In genomic region chr2:4400771-4401596, GRCm38 (mm10) we compare ENCODE assay signal across 8 mouse cellular contexts.
DNase-seq lines count a peak whose midpoint lies in the region; ATAC-seq and TF ChIP-seq lines count a peak whose summit lies in the region.

No protein-coding gene starts in this region.

- intact Hi-C loops in gastrocnemius, adult 2 months (cut with DNase I) = no loop called here
- intact Hi-C loops in left cerebral cortex, postnatal 14 days (cut with DNase I) = loop anchor here (5.0 kb wide), 1 partner anchor 86 kb away; no protein-coding TSS in a partner anchor

- under 1% methylated on average over 71 of the region's 74 CpGs for WGBS in hindbrain, embryonic 14.5 days
- 6% methylated on average over 44 of the region's 74 CpGs for WGBS in macrophage (ENCODE audit: missing documents)

- peak overlapping the region; percentile 80 for H3K4me3 ChIP-seq in gastrocnemius, adult 2 months
- H3K4me3 ChIP-seq in hindbrain, embryonic 14.5 days (replicated peaks; ENCODE audit: low read length) = peak overlapping the region; percentile 73
- H3K4me3 ChIP-seq in macrophage (ENCODE audit: inconsistent target) = peak overlapping the region; percentile 30

- TF ChIP-seq CTCF in gastrocnemius, adult 2 months (IDR thresholded peaks at IDR 0.05) = no peak

- peak overlapping the region; percentile 96 for H3K9ac ChIP-seq in hindbrain, embryonic 14.5 days

- ATAC-seq in hindbrain, embryonic 14.5 days (ENCODE audit: low FRiP score) = peak; percentile 78
- ATAC-seq in inflammation-experienced regulatory T-cells, adult 6 months = no peak

- H3K27me3 ChIP-seq in hindbrain, embryonic 14.5 days (ENCODE audit: control insufficient read depth, insufficient read depth, low read length) = no peaks in the 10 kb centered on the region

- H3K27ac ChIP-seq in gastrocnemius, adult 2 months = peak overlapping the region; percentile 79
- H3K27ac ChIP-seq in hindbrain, embryonic 14.5 days = peak overlapping the region; percentile 100
- H3K27ac ChIP-seq in macrophage = no peak overlapping the region

- no peaks in the 10 kb centered on the region for H3K9me3 ChIP-seq in hindbrain, embryonic 14.5 days (ENCODE audit: control insufficient read depth, low read length)

- H3K79me2 ChIP-seq in macrophage (ENCODE audit: inconsistent target) = 0 out of 2 replicates have a peak, but pooled peaks cover 5% of the 10 kb centered on the region

- DNase-seq in adrenal gland, adult 18-20 months (ENCODE audit: low spot score in 2 of 2) = peak; percentile 64 to 66
- DNase-seq in cerebellum, postnatal 36 days = peak; percentile 38 to 48
- peak; percentile 75 for DNase-seq in gastrocnemius, adult 2 months
- DNase-seq in hindbrain, embryonic 14.5 days (ENCODE audit: low spot score) = peak; percentile 66
- DNase-seq in left cerebral cortex, postnatal 14 days (ENCODE audit: low spot score in 2 of 2) = peak; percentile 18 to 41
- DNase-seq in right cerebral cortex, adult 2 months (ENCODE audit: low spot score in 2 of 2) = peak; percentile 33 to 39

- peak overlapping the region; percentile 61 for H3K4me2 ChIP-seq in hindbrain, embryonic 14.5 days (replicated peaks)

- H3K4me1 ChIP-seq in hindbrain, embryonic 14.5 days (replicated peaks; ENCODE audit: control insufficient read depth, insufficient read depth, low read length) = peaks cover 36% of the 10 kb centered on the region

- H3K36me3 ChIP-seq in hindbrain, embryonic 14.5 days (replicated peaks; ENCODE audit: control insufficient read depth, insufficient read depth) = no peaks in the 10 kb centered on the region
- no peaks in the 10 kb centered on the region for H3K36me3 ChIP-seq in macrophage (ENCODE audit: inconsistent target)

Comparison
In these comparisons a context has a peak if more than half of its experiments do, and no peak if none do; other contexts are left out.
1. H3K4me3 ChIP-seq: peak in every context shown above with its lines; median percentile 80 in gastrocnemius, adult 2 months; 73 in hindbrain, embryonic 14.5 days; 30 in macrophage.